Mouse (Mus musculus) kidney, adult 9 months (tissue): ENCODE data around the gene Bag3.
"Not testable (repeated sequence)": the region's sequence is repeated elsewhere in the genome, so short reads cannot be mapped to it uniquely, and the experiment has no call there.

Experiments used
- DNase-seq: peaks from one replicate; pipeline ENCODE4 v3.0.0; 2022

The Bag3 gene

GRCm38 (mm10) chr7:128569987-128570656, 46.7 kb downstream of the Bag3 start:
- no peak for DNase-seq

DNA sequence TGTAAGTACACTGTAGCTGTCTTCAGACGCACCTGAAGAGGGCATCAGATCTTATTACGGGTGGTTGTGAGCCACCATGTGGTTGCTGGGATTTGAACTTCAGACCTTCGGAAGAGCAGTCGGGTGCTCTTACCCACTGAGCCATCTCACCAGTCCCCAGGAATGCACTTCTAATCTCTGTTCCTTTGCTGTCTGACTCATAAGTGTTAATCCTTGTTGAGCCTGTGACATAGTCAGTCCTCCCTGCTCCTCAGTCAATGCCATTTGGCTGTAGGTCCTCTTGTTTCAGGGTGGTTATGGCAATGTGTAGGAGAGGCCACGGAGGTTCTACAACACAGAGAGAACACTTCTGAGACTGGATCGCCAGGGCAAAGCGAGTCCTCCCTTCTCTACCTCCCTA, 47.2 kb downstream of the Bag3 start:
- not testable (repeated sequence) for DNase-seq

DNA sequence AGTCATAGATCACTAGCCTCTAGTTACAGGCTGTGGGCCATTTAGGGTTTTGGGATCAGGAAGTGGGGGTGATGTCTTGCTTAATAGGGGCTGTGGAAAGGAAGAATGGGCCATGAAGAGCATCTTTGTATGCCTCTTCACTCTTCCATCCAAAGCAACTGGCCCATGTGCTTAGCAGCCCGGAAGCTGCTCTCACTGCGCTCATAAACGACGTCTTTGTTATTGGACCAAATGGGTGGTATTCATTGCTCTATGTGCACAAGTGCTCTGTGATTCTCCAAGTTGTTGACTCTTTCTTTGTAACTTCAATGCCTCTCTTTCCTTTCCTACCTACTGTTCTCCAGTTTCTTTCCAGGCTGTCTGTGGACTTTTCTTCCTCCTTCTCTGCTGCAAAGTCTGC, 48.6 kb downstream of the Bag3 start:
- no peak for DNase-seq

DNA sequence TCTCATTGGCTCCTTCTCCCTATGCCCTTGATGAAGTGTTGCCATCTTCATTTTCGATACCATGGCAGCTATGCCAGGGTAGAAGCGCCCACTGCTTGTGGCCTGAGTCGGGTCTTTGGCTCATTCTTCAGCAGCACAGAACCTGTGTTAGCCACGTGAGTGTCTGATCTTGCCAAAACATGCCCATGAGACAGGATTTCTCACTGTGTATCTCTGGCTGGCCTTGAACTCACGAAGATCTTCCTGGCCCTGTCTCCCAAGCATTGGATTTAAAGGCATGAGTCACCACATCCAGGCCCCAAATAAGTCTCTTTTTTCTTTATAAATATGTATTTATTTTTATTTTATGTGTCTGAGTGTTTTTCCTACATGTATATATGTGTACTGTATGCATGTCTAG, 51.8 kb downstream of the Bag3 start:
- DNase-seq, result no peak

DNA sequence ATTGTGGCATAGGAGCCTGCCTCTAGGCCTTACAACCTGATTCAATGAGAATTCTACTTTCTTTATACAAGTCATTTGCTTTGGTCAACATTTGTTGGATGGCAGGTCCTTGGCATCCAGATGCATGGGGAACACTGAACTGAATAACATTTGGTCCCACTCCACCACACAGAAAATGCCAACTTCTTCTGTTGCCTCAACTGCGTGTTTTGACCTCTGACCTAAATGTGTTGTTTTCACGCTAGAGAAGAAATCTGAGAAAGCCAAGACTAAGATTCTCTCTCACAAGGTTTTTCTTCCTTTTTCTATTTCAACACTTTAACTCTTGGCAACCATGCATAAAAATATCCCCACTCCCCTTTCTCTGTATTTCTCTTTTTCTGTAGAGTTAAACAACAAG, 52.4 kb downstream of the Bag3 start:
- no peak for DNase-seq

GRCm38 (mm10) chr7:128577607-128578006, 54.2 kb downstream of the Bag3 start:
- DNase-seq, result no peak

- DNase-seq, result no peak
Measured at GRCm38 (mm10) chr7:128578199-128578945, 55.0 kb downstream of the Bag3 start.

- no peak for DNase-seq
Measured at GRCm38 (mm10) chr7:128579381-128579780, 56.0 kb downstream of the Bag3 start.

GRCm38 (mm10) chr7:128580318-128580717, 56.9 kb downstream of the Bag3 start:
- no peak for DNase-seq

DNA sequence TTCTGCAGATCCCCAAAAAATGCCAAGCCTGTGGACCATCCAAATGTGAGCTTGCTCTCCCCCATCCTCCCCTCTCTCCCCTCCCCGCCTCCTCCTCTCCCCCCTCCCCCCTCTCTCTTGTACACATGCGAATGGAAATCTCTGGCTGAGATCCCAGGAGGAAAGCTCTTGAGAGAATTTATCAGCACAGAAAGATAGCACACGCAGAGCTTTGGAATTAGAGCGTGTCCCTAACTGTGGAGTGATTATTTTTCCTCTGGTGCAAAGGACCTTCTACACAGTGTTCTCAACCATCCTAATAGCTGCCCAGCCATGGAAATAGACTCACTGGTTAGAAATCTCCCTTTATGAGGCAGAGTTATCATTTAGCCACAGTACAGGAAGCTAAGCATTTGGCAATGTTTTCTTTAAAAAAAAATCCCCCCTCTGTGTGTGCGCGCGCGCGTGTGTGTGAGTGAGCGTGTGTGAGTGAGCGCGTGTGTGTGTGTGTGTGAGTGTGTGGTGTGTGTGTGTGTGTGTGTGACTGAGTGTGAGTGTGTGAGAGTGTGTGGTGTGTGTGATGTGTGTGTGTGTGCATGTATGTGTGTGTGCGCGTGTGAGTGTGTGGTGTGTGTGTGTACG, 58.6 kb downstream of the Bag3 start:
- DNase-seq, result no peak

DNA sequence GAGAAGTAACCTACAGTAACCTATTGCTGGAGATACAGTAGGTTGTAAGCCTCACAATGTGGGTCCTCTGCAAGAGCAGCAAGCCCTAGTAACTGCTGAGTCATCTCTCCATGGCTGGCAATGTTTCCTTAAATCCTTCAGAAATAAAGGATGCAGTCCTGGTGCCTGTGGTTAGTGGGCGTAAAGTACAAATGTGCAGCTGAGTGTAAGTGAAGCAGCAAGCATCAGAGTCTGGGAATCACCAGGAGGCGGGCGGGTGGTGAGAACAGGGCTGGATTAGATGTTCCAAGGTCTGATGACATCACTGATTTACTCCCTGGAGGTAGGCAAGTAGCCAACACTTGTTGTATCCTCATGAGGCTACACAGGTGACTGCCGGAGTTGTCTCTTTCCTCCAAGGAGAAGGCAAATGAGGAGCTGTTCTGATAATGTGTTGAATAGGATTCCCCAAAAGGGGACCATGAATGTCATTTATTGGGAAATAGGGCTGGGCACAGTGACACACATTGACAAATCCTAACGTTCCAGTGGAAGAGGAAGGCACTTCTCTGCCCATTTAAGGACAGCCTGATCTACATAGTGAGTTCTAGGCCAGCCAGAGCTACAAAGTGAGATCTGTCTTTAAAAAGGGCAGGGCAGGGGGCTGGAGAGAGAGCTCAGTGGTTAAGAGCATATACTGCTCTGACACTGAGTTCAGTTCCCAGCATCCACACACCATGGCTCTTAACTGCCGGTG, 60.0 kb downstream of the Bag3 start:
- DNase-seq, result peak; percentile 77

- DNase-seq, result no peak
Measured at GRCm38 (mm10) chr7:128587334-128587933, 64.0 kb downstream of the Bag3 start.

- peak; percentile 59 for DNase-seq
Measured at GRCm38 (mm10) chr7:128591345-128592084, 68.1 kb downstream of the Bag3 start.

DNA sequence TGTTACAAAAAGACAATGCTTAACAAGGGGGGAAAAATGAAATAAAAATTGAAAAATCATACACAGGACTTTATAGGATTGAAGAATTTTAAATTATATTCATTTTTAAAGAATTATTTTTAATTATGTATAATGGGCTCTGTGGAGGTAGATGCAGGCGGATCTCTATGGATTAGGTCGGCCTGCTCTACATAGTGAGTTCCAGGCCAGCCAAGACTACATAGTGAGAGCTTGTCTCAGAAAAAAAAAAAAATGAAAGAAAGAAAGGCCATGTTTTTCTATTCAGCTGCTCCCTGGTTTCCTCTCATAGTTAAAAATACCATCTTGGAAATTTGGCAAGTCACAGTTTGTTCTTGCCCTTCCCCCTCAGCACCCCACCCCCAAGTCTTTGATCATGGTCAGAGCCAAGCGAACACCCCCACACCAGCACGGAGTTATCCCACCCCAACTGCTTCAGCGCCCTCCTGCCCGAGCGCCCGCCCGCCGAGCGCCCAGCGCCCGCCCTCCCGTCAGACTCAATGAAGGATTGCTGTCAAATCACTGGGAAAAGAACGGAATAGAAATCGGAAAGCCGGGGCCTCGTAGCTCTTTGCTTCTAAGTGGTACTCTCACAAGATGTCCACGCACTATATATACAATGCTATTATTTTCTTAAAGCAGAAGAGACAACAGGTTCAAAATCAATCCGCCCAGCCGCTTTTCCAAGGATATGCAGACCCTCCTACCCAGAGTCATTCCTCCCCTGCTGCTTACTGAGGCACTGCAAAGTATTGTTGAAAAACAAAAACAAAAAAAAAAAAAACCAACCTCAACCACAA, 68.9 kb downstream of the Bag3 start:
- peak; percentile 28 for DNase-seq

DNA sequence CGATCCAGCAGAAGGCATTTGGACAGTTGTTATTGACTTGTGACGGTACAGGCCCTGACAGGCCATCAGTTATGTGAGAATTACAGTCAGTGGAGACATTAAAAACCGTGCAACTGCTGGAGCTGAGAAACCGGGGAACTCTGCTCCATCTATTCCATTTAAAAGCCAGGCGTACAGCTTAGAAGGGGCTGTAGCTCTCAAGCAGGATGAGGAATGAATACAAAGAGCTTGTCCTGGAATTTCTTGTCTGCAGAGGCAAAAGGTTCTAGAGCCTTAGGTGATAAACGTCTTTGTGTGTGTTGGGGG, 69.5 kb downstream of the Bag3 start:
- no peak for DNase-seq

- no peak for DNase-seq
Measured at GRCm38 (mm10) chr7:128596274-128596673, 72.9 kb downstream of the Bag3 start.
